Mouse (Mus musculus): Measurements from ENCODE around the gene Klhdc7a. TPM values are rescaled to one million over a fixed set of nuclear protein-coding genes. Genes with fewer than 3 reads are reported as not detected.
"Not testable (repeated sequence)": the region's sequence is repeated elsewhere in the genome, so short reads cannot be mapped to it uniquely, and the experiment has no call there.

The Klhdc7a gene
- polyA plus RNA-seq, 1 experiment from 2014 or later = 0.12 TPM

DNA sequence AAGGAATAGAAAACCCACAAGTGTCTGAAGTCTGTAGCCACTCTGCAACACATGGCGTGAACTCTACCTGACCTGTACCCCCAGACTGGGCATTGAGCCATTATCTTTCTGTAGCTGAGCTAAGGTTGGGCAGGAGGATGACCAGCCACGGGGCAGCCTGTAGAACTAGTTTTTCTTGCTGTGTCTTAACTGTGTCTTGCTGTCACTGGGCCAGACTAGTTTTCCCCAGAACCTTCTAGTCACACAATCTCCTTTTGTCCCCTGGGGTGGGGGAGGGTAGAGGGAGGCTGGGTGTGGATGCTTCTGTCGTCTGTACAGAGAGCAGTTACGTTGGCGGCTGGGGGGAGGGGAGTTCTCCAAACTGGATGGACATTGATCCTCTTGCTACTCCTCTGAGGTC is 10.9 kb upstream of the Klhdc7a start:
- no peak overlapping the region for H3K4me2 ChIP-seq
- 0 out of 2 replicates have a peak, but pooled peaks cover 5% of the 10 kb centered on the region for H3K27me3 ChIP-seq
- H3K9me3 ChIP-seq (replicated peaks) = no peaks in the 10 kb centered on the region
- 46% methylated on average over 5 of the region's 5 CpGs for WGBS (ENCODE audit: insufficient replicate concordance)
- DNase-seq = no peak
- H3K4me1 ChIP-seq (replicated peaks) = 0 out of 2 replicates have a peak, but pooled peaks cover 6% of the 10 kb centered on the region
- H3K4me3 ChIP-seq (replicated peaks) = no peak overlapping the region
- no peak for ATAC-seq (ENCODE audit: low read depth)
- no peaks in the 10 kb centered on the region for H3K36me3 ChIP-seq
- H3K27ac ChIP-seq = no peak overlapping the region
- H3K9ac ChIP-seq = no peak overlapping the region

DNA sequence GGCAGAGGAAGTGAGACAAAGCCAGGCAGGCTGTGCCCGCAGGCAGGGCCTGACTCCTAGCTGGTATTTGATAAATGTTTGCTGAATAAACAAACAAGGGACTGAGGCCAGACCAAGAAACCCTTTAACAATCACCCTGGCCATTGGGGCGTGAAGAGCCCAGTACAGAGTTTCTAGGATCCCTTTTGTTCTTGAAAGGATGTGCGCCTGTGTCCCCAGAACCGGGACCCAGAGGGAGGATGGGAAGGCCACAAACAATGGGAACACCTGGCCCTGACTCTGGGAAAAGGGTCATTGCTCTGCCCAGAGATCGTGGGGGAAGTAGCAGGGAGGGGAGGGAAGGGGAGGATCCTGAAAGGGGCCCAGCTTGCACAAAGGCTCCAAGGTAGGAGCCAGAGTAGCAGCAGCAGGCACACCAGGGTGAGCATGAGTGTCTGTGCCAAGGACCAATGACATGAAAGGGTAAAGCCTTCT is 9.5 kb upstream of the Klhdc7a start:
- Histone ChIP-seq H3K27ac (no peak overlapping the region), H3K4me2 (no peak overlapping the region), H3K4me1 (replicated peaks) (0 out of 2 replicates have a peak, but pooled peaks cover 6% of the 10 kb centered on the region), H3K9ac (no peak overlapping the region), H3K36me3 (no peaks in the 10 kb centered on the region), H3K9me3 (replicated peaks) (no peaks in the 10 kb centered on the region), H3K27me3 (0 out of 2 replicates have a peak, but pooled peaks cover 3% of the 10 kb centered on the region), H3K4me3 (replicated peaks) (no peak overlapping the region)
- 16% methylated on average over 5 of the region's 5 CpGs for WGBS (ENCODE audit: insufficient replicate concordance)
- ATAC-seq (ENCODE audit: low read depth) (no peak), DNase-seq (no peak)

DNA sequence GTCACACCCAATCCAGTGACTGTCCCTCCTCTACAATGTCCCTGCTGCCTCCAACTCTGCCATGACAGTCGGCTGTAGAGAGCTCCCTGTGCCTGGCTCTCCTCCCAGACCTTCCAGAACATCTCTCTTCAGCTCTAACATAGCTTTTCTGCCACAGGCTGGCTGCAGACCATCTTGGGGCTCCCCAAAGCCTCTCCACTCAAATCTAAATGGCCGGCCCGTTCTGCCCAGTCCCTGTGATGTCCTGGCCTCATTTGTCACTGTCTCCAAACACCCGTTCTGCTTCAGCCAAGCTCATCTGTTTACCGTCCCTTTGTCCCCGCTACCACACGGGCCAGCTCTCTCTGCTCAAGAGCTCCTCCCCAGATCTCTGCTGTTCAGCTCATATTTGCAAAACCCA is 6.7 kb upstream of the Klhdc7a start:
- H3K27me3 ChIP-seq = no peaks in the 10 kb centered on the region
- DNase-seq (no peak), ATAC-seq (ENCODE audit: low read depth) (no peak)
- H3K9me3 ChIP-seq (replicated peaks) = no peaks in the 10 kb centered on the region
- no peak overlapping the region for H3K9ac ChIP-seq
- no peaks in the 10 kb centered on the region for H3K36me3 ChIP-seq
- WGBS (ENCODE audit: insufficient replicate concordance) = 49% methylated on average over 7 of the region's 7 CpGs
- H3K4me3 ChIP-seq (replicated peaks) = no peak overlapping the region
- no peak overlapping the region for H3K4me2 ChIP-seq
- H3K4me1 ChIP-seq (replicated peaks) = 0 out of 2 replicates have a peak, but pooled peaks cover 6% of the 10 kb centered on the region
- no peak overlapping the region for H3K27ac ChIP-seq

DNA sequence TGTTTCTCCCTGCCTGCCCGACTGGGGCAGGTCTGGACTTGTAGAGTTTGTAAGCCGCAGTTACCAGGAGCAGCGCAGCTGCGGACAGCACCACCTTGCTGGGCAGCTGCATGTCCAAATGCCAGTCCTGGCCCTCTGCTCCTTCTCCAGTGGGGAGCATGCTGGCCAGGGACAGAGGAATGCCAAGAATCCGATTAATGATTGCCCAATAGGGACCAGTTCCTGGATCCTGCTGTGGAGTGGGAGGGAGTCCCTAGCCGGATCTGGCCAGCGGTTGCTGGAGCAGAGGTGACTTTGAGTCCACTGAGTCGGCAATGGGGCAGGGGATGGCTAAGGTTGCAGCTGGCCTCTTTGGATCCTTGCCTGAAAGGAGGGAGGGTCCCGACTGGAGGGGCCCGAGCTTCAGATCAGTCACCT is 343 bp downstream of the Klhdc7a start:
- H3K4me3 ChIP-seq (replicated peaks) = no peak overlapping the region
- 31% methylated on average over 10 of the region's 10 CpGs for WGBS (ENCODE audit: insufficient replicate concordance)
- ATAC-seq (ENCODE audit: low read depth) (peak; percentile 62), DNase-seq (no peak)
- H3K36me3 ChIP-seq = no peaks in the 10 kb centered on the region
- H3K27me3 ChIP-seq = no peaks in the 10 kb centered on the region
- peak overlapping the region; percentile 19 for H3K4me2 ChIP-seq
- no peaks in the 10 kb centered on the region for H3K9me3 ChIP-seq (replicated peaks)
- no peaks in the 10 kb centered on the region for H3K4me1 ChIP-seq (replicated peaks)
- peak overlapping the region; percentile 59; the same call in 1 of the 2 replicates for H3K27ac ChIP-seq
- no peak overlapping the region for H3K9ac ChIP-seq

DNA sequence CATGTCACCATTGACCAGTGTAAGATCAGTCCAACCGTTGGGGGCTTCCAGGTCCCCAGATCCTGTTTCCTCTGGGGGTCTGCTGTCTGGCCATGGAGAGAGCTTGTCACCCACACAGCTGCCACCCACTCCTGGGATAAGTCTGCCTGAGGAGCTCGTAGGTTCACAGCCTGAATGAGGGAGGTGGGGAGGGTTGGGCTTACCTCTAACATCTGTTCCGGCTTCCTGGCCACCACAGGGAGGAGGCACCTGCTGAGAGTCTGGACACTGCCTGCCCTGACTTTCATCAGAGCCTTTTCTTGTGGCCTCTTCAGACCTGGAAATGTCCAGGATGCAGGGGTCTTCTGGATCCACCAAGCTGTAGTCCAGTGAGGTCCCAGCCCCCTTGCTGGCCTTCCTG is 845 bp downstream of the Klhdc7a start:
- H3K36me3 ChIP-seq = no peaks in the 10 kb centered on the region
- H3K4me3 ChIP-seq (replicated peaks) = no peak overlapping the region
- H3K4me2 ChIP-seq = peak overlapping the region; percentile 19

DNA sequence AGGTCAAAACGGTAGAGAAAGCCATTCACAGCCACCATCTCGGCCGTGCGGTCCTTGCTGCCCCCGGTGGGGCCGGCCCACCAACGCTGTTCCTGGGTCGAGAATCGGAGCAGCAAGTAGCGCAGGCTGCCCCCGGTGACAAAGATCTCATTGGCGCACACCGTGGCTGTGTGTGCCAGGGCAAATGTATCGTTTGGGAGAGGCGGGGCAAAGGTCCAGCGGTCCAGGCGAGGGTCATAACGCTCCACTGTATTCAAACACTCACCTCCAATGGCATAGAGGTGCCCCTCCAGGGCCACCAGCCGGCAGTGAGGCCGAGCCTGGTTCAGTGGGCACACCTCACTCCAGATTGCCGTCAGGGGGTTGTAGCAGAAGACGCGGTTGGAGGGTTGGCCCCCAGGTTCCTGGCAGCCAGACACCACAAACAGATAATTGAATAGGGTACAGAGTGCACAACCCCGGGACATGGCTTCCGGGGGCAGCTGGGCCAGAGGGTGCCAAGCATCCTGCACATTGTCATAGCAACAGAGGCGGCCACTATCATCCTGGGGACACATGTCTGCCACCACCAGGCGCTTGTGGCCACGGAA is 2.1 kb downstream of the Klhdc7a start:
- Histone ChIP-seq H3K4me1 (replicated peaks) (no peaks in the 10 kb centered on the region), H3K9me3 (replicated peaks) (no peaks in the 10 kb centered on the region), H3K27me3 (no peaks in the 10 kb centered on the region), H3K4me3 (replicated peaks) (no peak overlapping the region), H3K4me2 (no peak overlapping the region), H3K9ac (no peak overlapping the region), H3K36me3 (no peaks in the 10 kb centered on the region), H3K27ac (no peak overlapping the region)
- ATAC-seq (ENCODE audit: low read depth) (no peak), DNase-seq (no peak)
- 74% methylated on average over 28 of the region's 28 CpGs for WGBS (ENCODE audit: insufficient replicate concordance)

More for the DNA sequence above, 845 bp downstream of the Klhdc7a start:
- no peaks in the 10 kb centered on the region for H3K4me1 ChIP-seq (replicated peaks)
- WGBS (ENCODE audit: insufficient replicate concordance) = 52% methylated on average over 3 of the region's 3 CpGs
- DNase-seq (no peak), ATAC-seq (ENCODE audit: low read depth) (no peak)
- no peak overlapping the region for H3K27ac ChIP-seq
- no peak overlapping the region for H3K9ac ChIP-seq
- H3K27me3 ChIP-seq = no peaks in the 10 kb centered on the region
- H3K9me3 ChIP-seq (replicated peaks) = no peaks in the 10 kb centered on the region

DNA sequence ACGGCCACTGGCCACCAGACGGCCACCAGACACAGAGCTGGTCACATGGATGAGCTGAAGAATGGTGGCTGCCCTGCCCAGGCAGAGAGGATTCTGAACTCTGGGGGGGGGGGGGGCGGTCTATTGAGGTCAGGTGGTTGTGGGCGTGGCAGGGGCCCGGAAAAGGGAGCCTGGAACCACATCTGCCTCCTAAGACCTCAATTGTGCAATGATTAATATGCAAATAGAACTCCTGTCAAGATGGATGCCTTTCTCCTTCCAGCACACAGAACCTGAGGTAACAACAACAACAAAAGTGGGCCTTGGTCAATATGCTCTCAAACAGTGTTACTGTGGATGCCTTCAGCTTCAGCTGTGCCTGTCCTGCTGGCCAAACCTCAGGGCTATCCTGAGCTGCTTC is 3.4 kb downstream of the Klhdc7a start:
- DNase-seq = no peak
- H3K36me3 ChIP-seq = no peaks in the 10 kb centered on the region
- no peak overlapping the region for H3K4me3 ChIP-seq (replicated peaks)

DNA sequence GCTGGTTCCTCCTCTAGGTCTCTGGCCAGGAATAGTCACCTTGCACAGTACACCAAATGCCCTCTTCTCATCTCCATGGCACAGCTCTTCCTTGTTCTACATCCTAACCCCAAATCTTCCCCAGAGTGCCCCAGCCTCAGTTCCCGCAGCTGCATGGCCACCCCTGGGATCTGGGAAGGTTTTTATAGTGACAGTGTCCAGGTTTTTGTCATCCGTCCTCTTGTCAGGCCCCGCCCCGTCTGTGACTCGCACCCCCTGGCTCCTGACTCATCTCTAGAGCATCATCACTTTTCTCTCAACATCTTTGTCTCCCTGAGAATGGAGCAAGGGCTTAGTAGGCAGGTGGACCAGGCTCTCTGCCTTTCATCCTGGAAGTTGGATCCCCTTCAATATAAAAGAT is 3.9 kb downstream of the Klhdc7a start:
- no peaks in the 10 kb centered on the region for H3K27me3 ChIP-seq
- no peak overlapping the region for H3K27ac ChIP-seq
- no peaks in the 10 kb centered on the region for H3K36me3 ChIP-seq
- no peaks in the 10 kb centered on the region for H3K9me3 ChIP-seq (replicated peaks)
- WGBS (ENCODE audit: insufficient replicate concordance) = 68% methylated on average over 5 of the region's 5 CpGs
- ATAC-seq (ENCODE audit: low read depth) = no peak
- DNase-seq = no peak
- H3K9ac ChIP-seq = no peak overlapping the region
- H3K4me1 ChIP-seq (replicated peaks) = no peaks in the 10 kb centered on the region
- H3K4me3 ChIP-seq (replicated peaks) = no peak overlapping the region
- H3K4me2 ChIP-seq = no peak overlapping the region

More for the DNA sequence above, 3.4 kb downstream of the Klhdc7a start:
- no peak overlapping the region for H3K4me2 ChIP-seq
- H3K9ac ChIP-seq = no peak overlapping the region
- ATAC-seq (ENCODE audit: low read depth) = no peak
- H3K9me3 ChIP-seq (replicated peaks) = no peaks in the 10 kb centered on the region
- no peaks in the 10 kb centered on the region for H3K27me3 ChIP-seq
- H3K4me1 ChIP-seq (replicated peaks) = no peaks in the 10 kb centered on the region
- H3K27ac ChIP-seq = no peak overlapping the region
- WGBS (ENCODE audit: insufficient replicate concordance) = 54% methylated on average over 4 of the region's 5 CpGs

DNA sequence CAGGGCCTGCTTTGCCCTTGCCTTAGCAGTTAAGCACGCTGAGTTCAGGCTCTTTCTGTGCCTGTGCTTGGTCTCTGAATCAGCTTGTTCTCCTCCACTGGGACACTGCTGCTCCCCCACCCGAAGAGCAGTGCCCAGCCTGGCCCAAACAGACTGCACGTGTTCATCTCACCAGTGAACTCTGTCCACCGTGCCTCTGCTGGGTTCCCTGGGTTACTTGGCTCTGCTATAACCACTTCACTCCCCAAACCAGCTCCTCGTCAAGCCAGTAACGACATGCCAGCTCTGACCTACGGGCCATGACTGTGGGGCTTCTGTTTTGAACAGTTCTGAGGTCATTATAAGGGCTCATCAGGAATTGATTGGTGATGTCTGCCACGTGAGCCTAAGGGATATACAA is 4.8 kb downstream of the Klhdc7a start:
- no peaks in the 10 kb centered on the region for H3K36me3 ChIP-seq
- H3K27me3 ChIP-seq = no peaks in the 10 kb centered on the region
- H3K9ac ChIP-seq = no peak overlapping the region
- no peak overlapping the region for H3K4me3 ChIP-seq (replicated peaks)
- no peak overlapping the region for H3K27ac ChIP-seq
- WGBS (ENCODE audit: insufficient replicate concordance) = 57% methylated on average over 8 of the region's 8 CpGs
- 0 out of 2 replicates have a peak, but pooled peaks cover 2% of the 10 kb centered on the region for H3K9me3 ChIP-seq (replicated peaks)
- no peaks in the 10 kb centered on the region for H3K4me1 ChIP-seq (replicated peaks)
- H3K4me2 ChIP-seq = no peak overlapping the region
- DNase-seq (no peak), ATAC-seq (ENCODE audit: low read depth) (no peak)

DNA sequence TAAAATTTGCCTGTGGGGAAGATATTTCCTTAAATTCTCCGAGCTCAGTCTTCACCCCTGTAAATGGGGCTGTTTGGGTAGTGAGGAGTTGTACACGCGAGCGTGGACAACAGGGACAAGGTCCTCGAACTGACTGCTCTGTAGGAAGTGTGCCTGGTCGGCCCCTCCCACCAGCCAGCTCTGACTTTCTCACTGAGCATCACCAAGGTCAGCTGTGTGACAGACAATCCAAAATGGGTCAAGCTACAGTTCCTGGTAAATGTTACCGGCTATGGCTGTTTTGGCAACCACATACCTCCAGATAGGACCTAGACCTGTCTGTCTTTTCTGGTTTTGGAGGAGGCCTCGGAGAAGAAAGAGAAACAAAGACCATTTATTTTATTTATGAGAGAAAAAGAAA is 6.0 kb downstream of the Klhdc7a start:
- H3K27me3 ChIP-seq = no peaks in the 10 kb centered on the region
- WGBS (ENCODE audit: insufficient replicate concordance) = 71% methylated on average over 8 of the region's 8 CpGs
- no peaks in the 10 kb centered on the region for H3K36me3 ChIP-seq
- no peak overlapping the region for H3K27ac ChIP-seq
- H3K9ac ChIP-seq = no peak overlapping the region
- no peak overlapping the region for H3K4me2 ChIP-seq
- DNase-seq (no peak), ATAC-seq (ENCODE audit: low read depth) (no peak)
- H3K4me3 ChIP-seq (replicated peaks) = no peak overlapping the region
- 0 out of 2 replicates have a peak, but pooled peaks cover 2% of the 10 kb centered on the region for H3K9me3 ChIP-seq (replicated peaks)
- no peaks in the 10 kb centered on the region for H3K4me1 ChIP-seq (replicated peaks)

DNA sequence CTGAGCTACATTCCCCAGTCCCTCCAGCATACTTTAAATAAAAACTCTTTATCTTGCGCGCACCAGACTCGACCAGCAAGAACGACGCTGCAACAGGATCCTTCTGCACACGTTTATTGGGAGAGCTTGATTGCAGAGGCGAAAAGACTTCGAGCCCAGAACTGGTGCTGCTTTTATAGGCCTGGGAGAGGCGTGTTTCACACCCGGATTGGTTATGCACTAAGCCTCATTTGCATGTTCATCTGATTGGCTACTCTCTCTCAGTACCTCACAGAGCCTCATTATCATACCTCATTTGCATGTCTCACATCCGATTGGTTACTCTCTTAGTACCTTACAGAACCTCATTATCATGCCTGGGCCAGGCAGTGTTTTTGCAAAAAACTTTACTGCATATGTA is 6.5 kb downstream of the Klhdc7a start:
- not testable (repeated sequence) for H3K27ac ChIP-seq; H3K27me3 ChIP-seq; DNase-seq; H3K4me1 ChIP-seq (replicated peaks); ATAC-seq (ENCODE audit: low read depth); H3K36me3 ChIP-seq; H3K9ac ChIP-seq; H3K4me3 ChIP-seq (replicated peaks); H3K4me2 ChIP-seq; H3K9me3 ChIP-seq (replicated peaks)
- WGBS (ENCODE audit: insufficient replicate concordance) = 75% methylated on average over 11 of the region's 11 CpGs

DNA sequence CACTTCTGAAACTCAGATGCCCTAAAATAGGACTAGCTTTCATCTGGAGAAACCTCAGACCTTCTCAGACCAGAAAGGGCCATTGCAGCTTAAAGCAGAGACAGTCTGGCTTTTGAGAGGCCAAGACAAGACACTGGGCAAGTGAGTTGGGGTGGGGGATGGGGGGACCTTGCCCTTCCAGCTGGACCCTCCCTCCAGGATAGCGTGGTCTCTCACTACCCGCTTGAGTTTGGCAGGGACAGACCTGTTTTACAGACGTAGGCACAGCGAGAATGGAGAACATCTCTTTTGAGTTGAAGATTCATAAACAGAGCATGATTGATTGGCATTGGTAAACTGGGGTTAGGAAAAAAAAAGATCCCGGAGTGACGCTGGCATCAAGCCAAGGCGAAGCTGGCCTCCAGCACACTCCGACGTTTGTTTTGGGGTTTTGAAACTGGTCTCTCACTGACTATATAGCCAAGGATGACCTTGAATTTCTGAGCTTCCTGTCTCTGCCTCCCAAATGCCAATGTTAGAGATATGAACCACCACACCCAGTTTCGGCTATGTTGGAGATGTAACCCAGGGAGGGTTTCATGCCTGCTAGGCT is 7.0 kb downstream of the Klhdc7a start:
- Histone ChIP-seq H3K4me2 (no peak overlapping the region), H3K27me3 (no peaks in the 10 kb centered on the region), H3K9me3 (replicated peaks) (0 out of 2 replicates have a peak, but pooled peaks cover 2% of the 10 kb centered on the region), H3K4me3 (replicated peaks) (no peak overlapping the region), H3K9ac (no peak overlapping the region), H3K27ac (no peak overlapping the region), H3K4me1 (replicated peaks) (no peaks in the 10 kb centered on the region), H3K36me3 (no peaks in the 10 kb centered on the region)
- no peak for ATAC-seq (ENCODE audit: low read depth)
- 69% methylated on average over 10 of the region's 10 CpGs for WGBS (ENCODE audit: insufficient replicate concordance)
- no peak for DNase-seq

Measured in liver, embryonic 13.5 days (tissue).